Mouse (Mus musculus): ENCODE results near the gene Olfm2.
A peak's percentile ranks its signal among the peaks of the same experiment; 100 is the strongest.
"Not testable (repeated sequence)": the region's sequence is repeated elsewhere in the genome, so short reads cannot be mapped to it uniquely, and the experiment has no call there.

Olfm2 gene

DNA sequence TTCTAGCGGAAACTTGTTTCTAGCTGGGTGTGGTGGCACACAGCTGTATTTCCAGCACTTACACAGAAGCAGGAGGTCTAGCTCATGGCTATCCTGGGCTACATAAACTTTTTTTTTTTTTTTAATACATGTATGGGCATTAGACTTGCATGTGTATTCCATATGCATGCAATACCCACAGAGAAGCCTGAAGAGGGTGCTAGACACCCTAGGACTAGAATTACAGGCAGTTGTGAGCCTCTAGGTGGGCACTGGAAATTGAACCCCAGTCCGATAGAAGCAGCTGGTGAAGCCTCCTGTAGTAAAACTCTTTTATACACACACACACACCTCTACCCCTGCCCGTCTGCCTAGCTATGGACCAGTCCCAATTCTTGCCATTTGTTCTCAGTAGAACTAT lies 92.3 kb downstream of the Olfm2 start:
- DNase-seq (ENCODE audit: low read depth), result peak; percentile 17

GRCm38 (mm10) chr9:20652260-20652658 lies 93.9 kb downstream of the Olfm2 start:
- no peak for DNase-seq (ENCODE audit: low read depth)

GRCm38 (mm10) chr9:20651602-20652259 lies 94.4 kb downstream of the Olfm2 start, which contains the start of gene Pin1:
Gene Pin1 (plus strand): TSS chr9:20652095.
- peak; percentile 98 for DNase-seq (ENCODE audit: low read depth)

GRCm38 (mm10) chr9:20645121-20645520 lies 101.0 kb downstream of the Olfm2 start:
- peak; percentile 89 for DNase-seq (ENCODE audit: low read depth)

DNA sequence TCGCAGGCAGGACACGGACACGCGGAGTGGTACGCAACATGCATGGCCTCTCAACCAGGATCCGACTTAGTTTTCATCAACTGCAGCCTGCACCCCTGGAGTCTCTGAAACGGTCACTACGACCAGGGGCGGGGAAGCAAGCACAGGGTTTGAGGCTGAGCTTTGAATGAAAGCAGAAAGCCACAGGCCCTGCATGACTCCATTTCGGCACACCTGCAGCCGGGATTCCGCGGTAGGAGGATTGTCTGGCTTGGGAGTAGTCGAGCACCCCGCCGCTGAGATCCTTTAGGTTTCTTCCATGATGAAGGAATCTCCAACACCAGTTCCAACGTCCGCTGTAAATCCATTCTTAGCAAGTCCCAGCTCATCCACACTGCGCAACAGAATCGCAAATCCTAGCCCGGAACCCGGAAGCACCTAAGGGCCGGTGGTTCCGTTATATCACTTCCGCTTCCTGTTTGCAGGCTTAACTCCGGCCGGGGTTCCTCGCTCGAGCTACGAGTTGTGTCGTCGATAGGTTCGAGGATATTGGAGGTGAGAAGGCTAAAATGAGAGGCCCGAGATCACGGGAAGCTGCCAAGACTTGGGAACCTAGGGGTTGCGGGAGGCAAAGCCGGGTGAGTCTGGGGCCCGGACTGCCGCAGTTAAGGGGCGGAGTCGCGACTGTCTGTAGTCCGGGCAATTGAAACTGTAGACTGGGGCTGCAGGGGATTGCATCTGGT lies 101.6 kb downstream of the Olfm2 start, which contains the start of gene Fbxl12:
Fbxl12 (minus strand) TSS at position 408 of the 722 bp plus-strand sequence.
- peak; percentile 94 for DNase-seq (ENCODE audit: low read depth)

GRCm38 (mm10) chr9:20643781-20644180 lies 102.4 kb downstream of the Olfm2 start:
- peak; percentile 75 for DNase-seq (ENCODE audit: low read depth)

DNA sequence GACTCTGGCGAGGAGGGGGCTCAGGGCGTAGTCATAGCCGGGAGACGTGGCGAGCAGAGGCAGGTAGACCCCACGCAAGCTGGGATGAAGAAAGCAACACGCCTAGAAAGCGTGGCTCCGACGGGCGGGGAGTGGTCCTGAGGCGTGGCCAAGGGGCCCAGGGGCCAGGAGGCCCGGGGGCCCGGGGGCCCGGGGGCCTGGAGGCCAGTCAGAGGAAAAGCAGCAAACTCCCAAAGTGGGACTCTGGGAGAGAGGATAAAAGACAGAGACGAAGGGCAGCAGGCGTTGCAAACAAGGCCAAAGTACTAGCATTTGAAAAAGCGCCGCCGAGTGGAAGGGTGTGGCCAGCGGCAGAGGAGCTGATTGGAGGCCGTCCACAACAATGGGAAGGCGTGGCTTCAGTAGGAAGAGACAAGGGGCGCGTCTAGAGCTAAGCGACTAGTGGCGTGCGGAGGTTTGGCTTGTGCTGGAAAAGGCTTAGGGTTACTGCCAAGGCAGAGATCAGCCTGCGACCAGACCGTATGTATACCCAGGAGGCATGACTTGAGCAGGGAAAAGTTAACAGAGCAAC lies 103.2 kb downstream of the Olfm2 start:
- peak; percentile 94 for DNase-seq (ENCODE audit: low read depth)

GRCm38 (mm10) chr9:20642101-20642895 lies 103.9 kb downstream of the Olfm2 start, which contains the start of gene Ubl5:
Gene Ubl5 (plus strand): TSS chr9:20642878.
- DNase-seq (ENCODE audit: low read depth), result peak; percentile 88

DNA sequence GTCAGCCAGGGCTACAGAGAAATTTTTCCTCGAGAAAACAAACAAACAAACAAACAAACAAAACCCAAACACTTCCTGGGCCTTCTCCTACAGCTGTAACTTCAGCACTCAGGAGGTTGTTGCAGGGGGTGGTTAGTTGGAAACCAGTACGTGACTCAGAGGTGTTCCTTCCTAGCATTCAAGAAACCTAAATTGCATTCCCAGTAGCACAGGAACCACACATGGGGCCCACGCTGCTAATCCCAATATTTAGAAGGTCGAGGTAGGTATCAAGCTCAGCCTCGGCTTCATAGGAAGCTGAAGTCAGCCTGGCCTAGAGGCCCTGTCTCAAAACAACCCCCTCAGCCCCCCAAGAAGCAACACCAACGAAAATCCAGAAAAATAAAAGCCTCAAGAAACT lies 104.6 kb downstream of the Olfm2 start:
- DNase-seq (ENCODE audit: low read depth), result no peak

GRCm38 (mm10) chr9:20639486-20639885 lies 106.7 kb downstream of the Olfm2 start:
- DNase-seq (ENCODE audit: low read depth), result no peak

DNA sequence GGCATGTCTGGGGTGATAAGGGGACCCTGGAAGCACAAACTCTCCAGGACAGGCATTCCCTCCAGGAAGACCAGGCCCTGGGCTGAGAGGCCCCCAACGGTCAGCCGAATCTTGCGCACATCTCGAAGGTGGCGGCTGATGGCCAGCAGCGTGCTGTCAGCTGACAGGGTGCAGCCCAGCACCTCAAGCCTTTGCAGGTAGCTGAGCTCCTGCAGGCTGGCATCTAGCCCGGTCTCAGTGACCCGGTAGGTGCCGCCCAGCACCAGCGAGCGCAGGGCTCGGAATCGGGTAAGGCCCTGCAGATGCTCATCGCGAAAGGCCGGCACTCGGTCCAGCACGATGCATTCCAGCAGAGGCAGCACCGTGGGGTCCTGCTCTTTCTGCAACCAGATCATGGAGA lies 107.6 kb downstream of the Olfm2 start:
- DNase-seq (ENCODE audit: low read depth), result no peak

GRCm38 (mm10) chr9:20636790-20637189 lies 109.4 kb downstream of the Olfm2 start:
- no peak for DNase-seq (ENCODE audit: low read depth)

- DNase-seq (ENCODE audit: low read depth), result peak; percentile 26
These were observed 109.9 kb downstream of the Olfm2 start for GRCm38 (mm10) chr9:20636256-20636655.

DNA sequence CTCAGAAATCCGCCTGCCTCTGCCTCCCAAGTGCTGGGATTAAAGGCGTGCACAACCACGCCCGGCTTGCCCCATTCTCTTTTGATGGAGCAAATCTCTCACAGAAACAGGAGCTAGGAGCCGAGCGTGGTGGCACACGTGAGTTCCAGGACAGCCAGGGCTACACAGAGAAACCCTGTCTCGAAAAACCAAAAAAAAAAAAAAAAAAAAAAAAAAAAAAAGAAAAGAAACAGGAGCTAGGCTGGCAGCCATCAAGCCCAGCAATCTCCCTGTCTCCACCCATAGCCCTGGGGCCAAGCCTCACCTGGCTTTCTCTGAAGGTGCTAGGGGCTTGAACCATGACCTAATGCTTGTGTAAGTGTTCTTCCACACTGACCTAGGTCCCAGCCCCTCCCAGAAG lies 110.5 kb downstream of the Olfm2 start:
- not testable (repeated sequence) for DNase-seq (ENCODE audit: low read depth)

GRCm38 (mm10) chr9:20631332-20631731 lies 114.8 kb downstream of the Olfm2 start:
- no peak for DNase-seq (ENCODE audit: low read depth)
